Mouse (Mus musculus) Patski (cell line): ENCODE data around the gene B4galnt3. TPM values are rescaled to one million over a fixed set of nuclear protein-coding genes. Genes with fewer than 3 reads are reported as not detected.

ENCODE experiments used
- ATAC-seq: fragments of 100-300 bp; one replicate; pipeline ENCODE4 v1.8.0; 2021
- CTCF ChIA-PET: fragments of 350-600 bp; sonication (Branson Sonifier 250); formaldehyde crosslinking; loops from one replicate; lab custom pipeline; 2022; ENCODE audit warnings: inconsistent platforms; lab: Charles Lee
- POLR2A ChIA-PET: fragments of 350-600 bp; sonication (Branson Sonifier 250); formaldehyde crosslinking; loops from one replicate; lab custom pipeline; 2022; ENCODE audit warnings: antibody characterized with exemption, inconsistent platforms; lab: Charles Lee
- DNase-seq: peaks from one replicate; pipeline ENCODE4 v3.0.0-alpha.2; 2011; ENCODE audit warnings: low read depth, low spot score
- H3K27me3 ChIP-seq: fragments of 371-371 bp; one replicate; pipeline ENCODE4 v1.5.1; 2021
- CTCF ChIP-seq: fragments of 100-300 bp; IDR thresholded peaks from one replicate; pipeline ENCODE4 v1.5.1; 2021
- in situ Hi-C: fragments of 300-500 bp; cut with MboI; formaldehyde crosslinking; loops from 3 replicates; pipeline ENCODE4 v1.11.1; 2018; ENCODE audit warnings: low pct_unique_long_range_greater_than_20kb, mixed read lengths
- polyA plus RNA-seq: library from polyadenylated mRNA; unstranded; gene quantifications from one replicate; pipeline ENCODE4 v1.2.3, GENCODE M21; 2021

Gene B4galnt3
- polyA plus RNA-seq, 1 experiment from 2014 or later: 5.3 TPM

- ChIA-PET CTCF (interaction anchor here (1.0 kb wide), 1 partner anchor 18 kb away, joined by 5 read pairs; no protein-coding TSS in a partner anchor), POLR2A (no interaction called here)
- DNase-seq: no peak
- ATAC-seq: no peak
- in situ Hi-C loops: no loop called here
- H3K27me3 ChIP-seq: no peaks in the 10 kb centered on the region
- TF ChIP-seq CTCF: no peak
Observed at GRCm38 (mm10) chr6:120229806-120230205, 64.6 kb downstream of the B4galnt3 start.

- DNase-seq: no peak
- ATAC-seq: no peak
- no peaks in the 10 kb centered on the region for H3K27me3 ChIP-seq
- ChIA-PET CTCF (interaction anchor here (2.9 kb wide), 1 partner anchor 74 kb away, joined by 15 read pairs; no protein-coding TSS in a partner anchor), POLR2A (no interaction called here)
- in situ Hi-C loops: no loop called here
- no peak for TF ChIP-seq CTCF
Observed at GRCm38 (mm10) chr6:120227068-120227467, 67.3 kb downstream of the B4galnt3 start.

GRCm38 (mm10) chr6:120225355-120225754 is 69.0 kb downstream of the B4galnt3 start:
- CTCF ChIA-PET: interaction anchor here (1.1 to 2.9 kb wide), 3 partner anchors 70 to 107 kb away, joined by 3 to 15 read pairs (median 3); no protein-coding TSS in a partner anchor

GRCm38 (mm10) chr6:120222669-120223068 is 71.7 kb downstream of the B4galnt3 start:
- peak; percentile 49 for ATAC-seq

More at GRCm38 (mm10) chr6:120225355-120225754, 69.0 kb downstream of the B4galnt3 start:
- in situ Hi-C loops: no loop called here
- DNase-seq: no peak
- ATAC-seq: peak; percentile 32
- POLR2A ChIA-PET: interaction anchor here (1.4 kb wide), 1 partner anchor 11 kb away, joined by 3 read pairs; no protein-coding TSS in a partner anchor
- no peak for TF ChIP-seq CTCF
- no peaks in the 10 kb centered on the region for H3K27me3 ChIP-seq

GRCm38 (mm10) chr6:120219281-120219680 is 75.1 kb downstream of the B4galnt3 start:
- no peak for ATAC-seq
- no peak for DNase-seq
- in situ Hi-C loops: no loop called here
- ChIA-PET POLR2A (no interaction called here), CTCF (interaction anchor here (0.8 to 2.0 kb wide), 5 partner anchors 18 to 89 kb away, joined by 3 to 8 read pairs (median 4); no protein-coding TSS in a partner anchor)
- TF ChIP-seq CTCF: no peak
- H3K27me3 ChIP-seq: no peaks in the 10 kb centered on the region

More at GRCm38 (mm10) chr6:120222669-120223068, 71.7 kb downstream of the B4galnt3 start:
- no peaks in the 10 kb centered on the region for H3K27me3 ChIP-seq
- TF ChIP-seq CTCF: peak; percentile 84
- CTCF ChIA-PET: interaction anchor here (0.9 to 2.9 kb wide), 10 partner anchors 8 to 102 kb away, joined by 3 to 23 read pairs (median 4); no protein-coding TSS in a partner anchor
- in situ Hi-C loops: loop anchor here (5.0 kb wide), 1 partner anchor 80 kb away; no protein-coding TSS in a partner anchor
- POLR2A ChIA-PET: interaction anchor here (0.6 kb wide), 1 partner anchor 423 kb away, joined by 6 read pairs; no protein-coding TSS in a partner anchor
- no peak for DNase-seq

GRCm38 (mm10) chr6:120216702-120217101 is 77.7 kb downstream of the B4galnt3 start:
- CTCF ChIA-PET: interaction anchor here (1.4 to 1.8 kb wide), 2 partner anchors 18 to 84 kb away, joined by 4 to 6 read pairs; no protein-coding TSS in a partner anchor
- ATAC-seq: no peak

GRCm38 (mm10) chr6:120211536-120211935 is 82.8 kb downstream of the B4galnt3 start:
- no peak for TF ChIP-seq CTCF
- DNase-seq (no peak), ATAC-seq (no peak)
- H3K27me3 ChIP-seq: no peaks in the 10 kb centered on the region
- in situ Hi-C loops: no loop called here
- ChIA-PET POLR2A (no interaction called here), CTCF (no interaction called here)

More at GRCm38 (mm10) chr6:120216702-120217101, 77.7 kb downstream of the B4galnt3 start:
- no peaks in the 10 kb centered on the region for H3K27me3 ChIP-seq
- in situ Hi-C loops: no loop called here
- DNase-seq: no peak
- no peak for TF ChIP-seq CTCF
- POLR2A ChIA-PET: no interaction called here

GRCm38 (mm10) chr6:120206586-120206985 is 87.8 kb downstream of the B4galnt3 start:
- in situ Hi-C loops: no loop called here
- DNase-seq (no peak), ATAC-seq (no peak)
- TF ChIP-seq CTCF: no peak
- POLR2A ChIA-PET: no interaction called here
- CTCF ChIA-PET: interaction anchor here (1.1 kb wide), 1 partner anchor 10 kb away, joined by 3 read pairs; no protein-coding TSS in a partner anchor
- no peaks in the 10 kb centered on the region for H3K27me3 ChIP-seq

- ChIA-PET CTCF (interaction anchor here (0.8 kb wide), 1 partner anchor 20 kb away, joined by 3 read pairs; no protein-coding TSS in a partner anchor), POLR2A (interaction anchor here (0.6 kb wide), 1 partner anchor 324 kb away, joined by 8 read pairs; no protein-coding TSS in a partner anchor)
- in situ Hi-C loops: no loop called here
- DNase-seq (no peak), ATAC-seq (no peak)
- no peaks in the 10 kb centered on the region for H3K27me3 ChIP-seq
- TF ChIP-seq CTCF: no peak
Observed at GRCm38 (mm10) chr6:120202406-120202805, 92.0 kb downstream of the B4galnt3 start.

- no peaks in the 10 kb centered on the region for H3K27me3 ChIP-seq
- in situ Hi-C loops: no loop called here
- no peak for TF ChIP-seq CTCF
- POLR2A ChIA-PET: interaction anchor here (0.6 kb wide), 1 partner anchor 324 kb away, joined by 8 read pairs; no protein-coding TSS in a partner anchor
- CTCF ChIA-PET: interaction anchor here (0.5 to 0.8 kb wide), 2 partner anchors 18 to 21 kb away, joined by 3 read pairs; no protein-coding TSS in a partner anchor
- no peak for ATAC-seq
- DNase-seq: no peak
Observed at GRCm38 (mm10) chr6:120201956-120202355, 92.4 kb downstream of the B4galnt3 start.
